Mouse (Mus musculus): ENCODE results near the gene Sltm. TPM values are rescaled to one million over a fixed set of nuclear protein-coding genes. Genes with fewer than 3 reads are reported as not detected.

The Sltm gene
- total RNA-seq, 1 experiment: 50.5 TPM

GRCm38 (mm10) chr9:70631665-70632064 lies 89.1 kb downstream of the Sltm start:
- in situ Hi-C loops (cut with MboI; ENCODE audit: low sequenced_read_pairs in 2 of 2, unreplicated experiment in 2 of 2): no loop called here
- no peak overlapping the region for H3K4me3 ChIP-seq (ENCODE audit: insufficient read depth in 1 of 2, low read depth in 1 of 2, low read length in 2 of 2, poor library complexity in 1 of 2, severe bottlenecking in 1 of 2)
- H3K9me3 ChIP-seq (ENCODE audit: control insufficient read depth, insufficient read depth, low read depth, low read length): no peaks in the 10 kb centered on the region
- H3K27ac ChIP-seq (ENCODE audit: insufficient read depth, low read depth, low read length, poor library complexity, severe bottlenecking): no peak overlapping the region
- H3K9ac ChIP-seq (ENCODE audit: insufficient read depth, low read depth, low read length, poor library complexity, severe bottlenecking): no peak overlapping the region
- TF ChIP-seq HCFC1 (IDR thresholded peaks at IDR 0.05; ENCODE audit: borderline replicate concordance, insufficient read depth, low read length): no peak
- no peak for TF ChIP-seq ZNF384 (IDR thresholded peaks at IDR 0.05; ENCODE audit: low read depth, low read length)
- TF ChIP-seq MAFK (IDR thresholded peaks at IDR 0.05; ENCODE audit: insufficient read depth, low read depth, low read length): no peak
- TF ChIP-seq ZC3H11A (IDR thresholded peaks at IDR 0.05; ENCODE audit: borderline replicate concordance, low read depth, low read length): no peak
- no peak for TF ChIP-seq CHD2 (IDR thresholded peaks at IDR 0.05; ENCODE audit: low read depth, low read length)
- no peaks in the 10 kb centered on the region for H3K4me1 ChIP-seq (ENCODE audit: control insufficient read depth in 2 of 2, insufficient read depth in 2 of 2, low read length in 2 of 2, poor library complexity in 1 of 2)
- DNase-seq (ENCODE audit: low read depth, low spot score): no peak
- no peaks in the 10 kb centered on the region for H3K36me3 ChIP-seq (ENCODE audit: control insufficient read depth, insufficient read depth, low read length, poor library complexity, severe bottlenecking)

DNA sequence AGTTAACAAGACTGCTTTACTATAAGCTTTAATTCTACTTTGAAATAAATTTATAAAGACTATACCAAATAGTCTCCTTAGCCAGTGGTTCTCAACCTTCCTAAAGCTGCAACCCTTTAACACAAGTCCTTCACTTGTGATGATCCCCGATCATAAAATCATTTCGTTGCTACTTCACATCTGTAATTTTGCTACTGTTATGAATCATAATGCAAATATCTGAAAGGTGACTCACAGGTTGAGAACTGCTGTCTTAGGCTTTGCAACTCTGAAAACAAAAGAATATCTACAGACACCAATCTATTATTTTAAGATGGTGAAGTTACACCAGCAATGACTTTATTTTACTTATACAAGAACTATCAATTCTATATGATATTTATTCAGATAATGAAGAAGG lies 94.2 kb downstream of the Sltm start:
- TF ChIP-seq CHD2 (IDR thresholded peaks at IDR 0.05; ENCODE audit: low read depth, low read length): no peak
- no peaks in the 10 kb centered on the region for H3K36me3 ChIP-seq (ENCODE audit: control insufficient read depth, insufficient read depth, low read length, poor library complexity, severe bottlenecking)
- no peak overlapping the region for H3K27ac ChIP-seq (ENCODE audit: insufficient read depth, low read depth, low read length, poor library complexity, severe bottlenecking)
- no peak for DNase-seq (ENCODE audit: low read depth, low spot score)
- in situ Hi-C loops (cut with MboI; ENCODE audit: low sequenced_read_pairs in 2 of 2, unreplicated experiment in 2 of 2): no loop called here
- H3K4me3 ChIP-seq (ENCODE audit: insufficient read depth in 1 of 2, low read depth in 1 of 2, low read length in 2 of 2, poor library complexity in 1 of 2, severe bottlenecking in 1 of 2): no peak overlapping the region
- no peak overlapping the region for H3K9ac ChIP-seq (ENCODE audit: insufficient read depth, low read depth, low read length, poor library complexity, severe bottlenecking)
- no peaks in the 10 kb centered on the region for H3K9me3 ChIP-seq (ENCODE audit: control insufficient read depth, insufficient read depth, low read depth, low read length)
- H3K4me1 ChIP-seq (ENCODE audit: control insufficient read depth in 2 of 2, insufficient read depth in 2 of 2, low read length in 2 of 2, poor library complexity in 1 of 2): no peaks in the 10 kb centered on the region

Other genes with a start within 250 kb of the Sltm start
- gene Ccnb2, start 121.2 kb upstream of the Sltm start, total RNA-seq (2012; rRNA removed): 95.0 and 122 TPM in 2 replicates
- gene Rnf111, start 39.0 kb upstream of the Sltm start, total RNA-seq (2012; rRNA removed): 18.4 and 24.3 TPM in 2 replicates
- gene Gm10642, start 113.5 kb downstream of the Sltm start, total RNA-seq (2012; rRNA removed): 0.13 and 0.42 TPM in 2 replicates
- gene Mindy2, start 114.4 kb downstream of the Sltm start, total RNA-seq (2012; rRNA removed): 0.98 and 1.2 TPM in 2 replicates
- 11.7 and 18.1 TPM in 2 replicates for gene Adam10, start 136.2 kb downstream of the Sltm start, total RNA-seq (2012; rRNA removed)

Measured in ES-E14 (cell line).